Mouse (Mus musculus) myocyte (in vitro differentiated cells): ENCODE measurements around the gene Irgm1.

Source experiments
- CEBPB ChIP-seq: IDR thresholded peaks from 2 replicates; pipeline ENCODE4 v1.6.1; 2011; ENCODE audit warnings: mild to moderate bottlenecking, moderate library complexity; ENCODE audit not compliant: poor library complexity, insufficient read depth, severe bottlenecking
- E2F4 ChIP-seq: IDR thresholded peaks from one replicate; pipeline ENCODE4 v1.6.1; 2011; ENCODE audit warnings: mild to moderate bottlenecking, control low read depth, moderate library complexity; ENCODE audit not compliant: insufficient read depth
- MAX ChIP-seq: IDR thresholded peaks from one replicate; pipeline ENCODE4 v1.6.1; 2011; ENCODE audit warnings: low read depth, mild to moderate bottlenecking, control low read depth
- MYOG ChIP-seq, 3 experiments: IDR thresholded peaks; one replicate each; pipeline ENCODE4 v1.6.1; 2011; ENCODE audit warnings: control low read depth in 2 of 3, low read depth in 2 of 3, mild to moderate bottlenecking in 2 of 3; ENCODE audit not compliant: insufficient read length in 2 of 3, control insufficient read depth in 1 of 3, insufficient read depth in 1 of 3
- POLR2A ChIP-seq: IDR thresholded peaks from one replicate; pipeline ENCODE4 v1.6.1; 2011; ENCODE audit warnings: low read depth, mild to moderate bottlenecking, control low read depth, moderate library complexity; ENCODE audit not compliant: insufficient read length
- POLR2AphosphoS2 ChIP-seq: IDR thresholded peaks from one replicate; pipeline ENCODE4 v1.6.1; 2011; ENCODE audit warnings: low read depth, control low read depth; ENCODE audit not compliant: insufficient read length
- SRF ChIP-seq: IDR thresholded peaks from one replicate; pipeline ENCODE4 v1.6.1; 2011; ENCODE audit warnings: low read depth; ENCODE audit not compliant: control insufficient read depth, insufficient read length
- TCF12 ChIP-seq: IDR thresholded peaks from one replicate; pipeline ENCODE4 v1.6.1; 2011; ENCODE audit warnings: mild to moderate bottlenecking, control low read depth; ENCODE audit not compliant: poor library complexity, insufficient read depth, severe bottlenecking
- USF1 ChIP-seq: IDR thresholded peaks from one replicate; pipeline ENCODE4 v1.6.1; 2011; ENCODE audit warnings: low read depth, mild to moderate bottlenecking, control low read depth, moderate library complexity

- TF ChIP-seq POLR2A (no peak), USF1 (no peak), POLR2AphosphoS2 (no peak), TCF12 (no peak), CEBPB (no peak), SRF (no peak), MYOG (IDR thresholded peaks at IDR 0.05; ENCODE audit: control insufficient read depth in 1 of 3, insufficient read depth in 1 of 3, insufficient read length in 2 of 3, low read depth in 2 of 3) (no peak), MAX (no peak), E2F4 (no peak)
These were observed 53.7 kb downstream of the Irgm1 start for GRCm38 (mm10) chr11:48817794-48818193.
